Mouse (Mus musculus): ENCODE data around the gene Hnrnpl. TPM values are rescaled to one million over a fixed set of nuclear protein-coding genes. Genes with fewer than 3 reads are reported as not detected.

Hnrnpl gene
- polyA plus RNA-seq, 1 experiment from 2014 or later = 231 TPM

DNA sequence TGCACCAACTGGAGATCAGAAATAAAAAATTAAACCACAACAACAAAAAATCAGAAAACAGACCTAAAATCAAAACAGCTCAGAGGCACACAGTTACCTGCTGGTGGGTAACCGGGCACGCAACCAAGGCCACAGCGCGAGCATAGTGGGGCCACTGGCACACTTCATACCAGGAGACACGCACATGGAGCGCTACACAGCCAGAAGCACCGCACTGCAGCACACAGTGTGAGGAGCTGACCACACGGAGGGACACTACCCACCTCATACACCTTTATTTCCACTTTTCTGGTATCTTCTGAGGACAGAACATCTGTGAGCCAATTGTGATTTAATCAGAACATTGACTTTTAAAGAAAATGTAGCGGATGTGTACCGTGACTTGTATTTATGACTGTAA lies 8.6 kb downstream of the Hnrnpl start:
- WGBS = 91% methylated on average over 10 of the region's 10 CpGs
- ATAC-seq (replicated peaks) = no peak
- Histone ChIP-seq H3K27me3 (no peaks in the 10 kb centered on the region), H3K27ac (replicated peaks) (no peak overlapping the region), H3K9me3 (no peaks in the 10 kb centered on the region), H3K9ac (replicated peaks) (no peak overlapping the region; the same call in 1 of the 2 replicates), H3K36me3 (peaks cover 93% of the 10 kb centered on the region), H3K4me3 (no peak overlapping the region), H3K4me1 (peaks cover 45% of the 10 kb centered on the region), H3K4me2 (replicated peaks) (no peak overlapping the region)

DNA sequence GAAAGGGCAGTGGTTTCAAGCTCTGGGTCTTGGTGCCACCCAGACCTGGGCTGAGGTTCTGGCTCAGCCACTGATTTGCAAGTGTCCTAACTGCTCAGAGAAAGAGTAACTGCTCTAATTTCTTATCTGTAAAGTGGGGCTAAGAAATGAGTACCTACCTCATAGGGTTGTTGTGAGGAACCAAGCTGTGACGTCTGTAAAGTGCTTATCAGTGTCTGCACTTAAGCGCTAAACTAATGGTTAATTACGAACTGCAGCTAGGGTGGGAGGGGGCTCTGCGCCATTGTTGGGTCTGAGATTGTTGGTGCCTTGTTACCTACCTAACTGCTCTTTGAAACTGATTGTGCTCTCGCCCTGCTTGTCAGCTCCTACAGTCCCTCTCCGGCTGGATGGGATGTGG lies 9.2 kb downstream of the Hnrnpl start:
- Histone ChIP-seq H3K36me3 (peaks cover 97% of the 10 kb centered on the region), H3K4me2 (replicated peaks) (no peak overlapping the region), H3K4me1 (peaks cover 39% of the 10 kb centered on the region), H3K4me3 (no peak overlapping the region), H3K27ac (replicated peaks) (no peak overlapping the region), H3K9me3 (no peaks in the 10 kb centered on the region), H3K9ac (replicated peaks) (peak overlapping the region; percentile 12; the same call in 1 of the 2 replicates), H3K27me3 (no peaks in the 10 kb centered on the region)
- 55% methylated on average over 6 of the region's 6 CpGs for WGBS
- ATAC-seq (replicated peaks) = no peak

DNA sequence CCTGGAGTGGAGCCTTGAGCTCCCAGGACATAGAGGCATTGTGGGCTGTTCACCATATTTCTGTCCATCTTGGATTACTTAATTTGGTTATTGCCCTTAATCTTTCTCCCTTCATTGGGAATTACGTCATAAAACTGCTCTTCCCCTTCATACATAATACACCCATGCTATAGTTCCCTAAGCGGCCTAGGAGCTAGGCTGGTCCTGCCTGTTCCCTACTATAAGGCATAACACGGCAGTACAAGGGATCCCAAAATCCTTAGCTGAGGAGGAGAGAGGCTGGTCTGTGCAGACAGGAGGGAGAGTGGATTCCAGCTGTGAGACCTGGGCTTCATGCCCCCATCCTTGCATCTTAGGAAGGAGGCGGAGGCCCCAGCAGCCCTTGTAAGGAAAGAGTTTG lies 9.6 kb downstream of the Hnrnpl start:
- H3K4me2 ChIP-seq (replicated peaks) = no peak overlapping the region
- peaks cover 97% of the 10 kb centered on the region for H3K36me3 ChIP-seq
- H3K27me3 ChIP-seq = no peaks in the 10 kb centered on the region
- no peak for ATAC-seq (replicated peaks)
- H3K9ac ChIP-seq (replicated peaks) = 0 out of 2 replicates have a peak overlapping the region, but pooled peaks have one; percentile 12
- H3K4me1 ChIP-seq = peaks cover 35% of the 10 kb centered on the region
- no peaks in the 10 kb centered on the region for H3K9me3 ChIP-seq
- H3K4me3 ChIP-seq = no peak overlapping the region
- H3K27ac ChIP-seq (replicated peaks) = no peak overlapping the region
- WGBS = 85% methylated on average over 4 of the region's 4 CpGs

DNA sequence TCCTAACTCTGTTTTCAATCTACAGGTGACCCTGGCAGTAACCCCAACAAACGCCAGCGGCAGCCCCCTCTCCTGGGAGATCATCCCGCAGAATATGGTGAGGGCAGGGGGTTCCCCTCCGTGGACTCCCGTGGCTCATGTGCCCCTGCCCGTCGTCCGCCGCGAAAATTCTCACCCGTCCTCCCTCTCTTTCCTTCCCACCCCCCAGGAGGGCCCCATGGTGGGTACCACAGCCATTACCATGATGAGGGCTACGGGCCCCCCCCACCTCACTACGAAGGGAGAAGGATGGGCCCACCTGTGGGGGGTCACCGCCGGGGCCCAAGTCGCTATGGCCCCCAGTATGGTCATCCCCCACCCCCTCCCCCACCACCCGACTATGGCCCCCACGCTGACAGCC lies 10.1 kb downstream of the Hnrnpl start:
- no peak overlapping the region for H3K27ac ChIP-seq (replicated peaks)
- peaks cover 30% of the 10 kb centered on the region for H3K4me1 ChIP-seq
- H3K4me2 ChIP-seq (replicated peaks) = no peak overlapping the region
- peaks cover 93% of the 10 kb centered on the region for H3K36me3 ChIP-seq
- H3K4me3 ChIP-seq = no peak overlapping the region
- H3K27me3 ChIP-seq = no peaks in the 10 kb centered on the region
- no peak for ATAC-seq (replicated peaks)
- WGBS = 84% methylated on average over 18 of the region's 18 CpGs
- H3K9me3 ChIP-seq = no peaks in the 10 kb centered on the region
- H3K9ac ChIP-seq (replicated peaks) = no peak overlapping the region

DNA sequence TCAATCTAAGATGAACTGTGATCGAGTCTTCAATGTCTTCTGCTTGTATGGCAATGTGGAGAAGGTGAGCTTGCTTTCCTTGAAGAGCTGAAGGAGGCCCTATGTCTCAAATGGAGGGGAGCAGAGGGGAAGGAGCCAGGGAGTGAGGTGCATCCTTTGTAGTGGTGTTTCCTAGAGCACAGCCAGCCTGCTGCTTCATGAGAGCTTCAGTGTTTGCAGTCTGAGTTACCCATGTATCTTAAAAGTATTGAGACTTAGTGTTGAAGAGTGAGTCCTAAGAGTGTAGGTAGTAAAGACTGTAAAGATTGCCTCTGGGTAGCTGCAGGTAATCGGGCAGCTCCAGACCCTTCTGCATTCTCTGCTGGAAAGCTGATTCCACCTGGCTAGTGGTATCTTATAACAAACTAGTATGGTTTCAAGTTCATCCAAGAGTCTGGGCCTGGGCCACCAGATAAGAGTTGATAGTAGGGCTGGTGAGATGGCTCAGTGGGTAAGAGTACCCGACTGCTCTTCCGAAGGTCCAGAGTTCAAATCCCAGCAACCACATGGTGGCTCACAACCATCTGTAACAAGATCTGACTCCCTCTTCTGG lies 10.6 kb downstream of the Hnrnpl start:
- Histone ChIP-seq H3K9me3 (no peaks in the 10 kb centered on the region), H3K36me3 (peaks cover 88% of the 10 kb centered on the region), H3K27ac (replicated peaks) (no peak overlapping the region), H3K4me3 (no peak overlapping the region), H3K4me2 (replicated peaks) (no peak overlapping the region), H3K9ac (replicated peaks) (no peak overlapping the region), H3K4me1 (peaks cover 25% of the 10 kb centered on the region), H3K27me3 (no peaks in the 10 kb centered on the region)
- ATAC-seq (replicated peaks) = no peak
- 83% methylated on average over 4 of the region's 4 CpGs for WGBS

DNA sequence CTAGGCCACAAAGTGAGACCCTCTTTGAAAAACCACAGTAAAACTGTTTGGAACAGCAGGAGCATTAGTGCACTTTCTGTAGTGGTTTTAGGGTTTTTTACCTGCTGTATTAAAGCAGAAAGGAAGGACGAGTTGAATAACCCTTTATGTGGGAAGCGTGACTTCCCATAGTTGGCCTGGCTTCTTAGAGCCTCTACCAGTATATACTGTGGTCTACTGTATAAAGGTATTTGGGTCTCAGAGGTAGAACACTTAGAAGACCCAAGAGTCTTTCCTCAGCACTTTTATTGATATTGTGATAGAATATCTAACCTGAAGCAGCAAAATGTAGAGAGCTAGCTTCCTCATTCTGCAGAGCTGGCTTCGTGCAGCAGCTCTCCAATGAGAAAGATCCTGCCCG lies 11.2 kb downstream of the Hnrnpl start:
- no peaks in the 10 kb centered on the region for H3K9me3 ChIP-seq
- peaks cover 82% of the 10 kb centered on the region for H3K36me3 ChIP-seq
- no peak overlapping the region for H3K4me3 ChIP-seq
- WGBS = 89% methylated on average over 4 of the region's 4 CpGs
- no peak overlapping the region for H3K9ac ChIP-seq (replicated peaks)
- no peak overlapping the region for H3K27ac ChIP-seq (replicated peaks)
- peaks cover 25% of the 10 kb centered on the region for H3K4me1 ChIP-seq
- H3K27me3 ChIP-seq = no peaks in the 10 kb centered on the region
- no peak overlapping the region for H3K4me2 ChIP-seq (replicated peaks)
- ATAC-seq (replicated peaks) = no peak

DNA sequence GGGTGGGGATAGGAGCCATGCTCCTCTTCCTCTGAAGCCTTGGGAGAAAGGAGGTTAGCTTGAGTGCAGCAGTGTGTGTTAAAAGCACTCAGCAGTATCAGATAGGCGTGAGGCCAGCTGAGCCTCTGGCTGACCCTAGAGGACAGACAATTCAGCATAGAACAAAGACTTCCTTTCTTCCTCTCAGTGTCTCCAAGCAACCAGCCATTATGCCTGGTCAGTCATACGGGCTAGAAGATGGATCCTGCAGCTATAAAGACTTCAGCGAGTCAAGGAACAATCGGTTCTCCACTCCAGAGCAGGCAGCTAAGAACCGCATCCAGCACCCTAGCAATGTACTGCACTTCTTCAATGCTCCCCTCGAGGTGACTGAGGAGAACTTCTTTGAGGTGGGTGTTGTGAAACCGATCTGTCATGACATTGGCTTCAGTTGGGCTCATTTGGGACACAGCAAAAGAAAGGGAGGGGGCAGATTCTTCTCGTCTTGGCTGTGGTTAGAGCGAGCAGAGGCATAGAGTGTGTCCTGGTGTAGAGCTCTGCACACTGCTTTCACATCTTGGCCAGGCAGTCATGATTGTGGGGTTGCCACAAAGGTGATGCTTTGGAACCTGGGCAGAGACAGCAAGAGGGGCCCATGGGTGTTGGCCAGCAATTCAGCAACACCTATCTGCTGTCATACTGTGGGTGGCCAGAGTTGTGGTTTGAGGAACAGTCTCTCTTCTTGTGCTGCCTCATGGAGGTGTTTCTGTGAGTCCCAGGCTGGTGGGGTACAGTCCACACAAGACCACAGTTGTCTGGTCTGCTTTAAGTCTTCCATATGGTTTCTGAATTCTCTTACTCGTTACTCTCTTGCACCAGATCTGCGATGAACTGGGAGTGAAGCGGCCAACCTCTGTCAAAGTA lies 12.3 kb downstream of the Hnrnpl start:
- no peak for ATAC-seq (replicated peaks)
- Histone ChIP-seq H3K9ac (replicated peaks) (no peak overlapping the region), H3K27ac (replicated peaks) (no peak overlapping the region), H3K4me3 (no peak overlapping the region), H3K4me1 (peaks cover 29% of the 10 kb centered on the region), H3K9me3 (no peaks in the 10 kb centered on the region), H3K27me3 (no peaks in the 10 kb centered on the region), H3K4me2 (replicated peaks) (no peak overlapping the region), H3K36me3 (peaks cover 72% of the 10 kb centered on the region)
- 45% methylated on average over 12 of the region's 12 CpGs for WGBS

DNA sequence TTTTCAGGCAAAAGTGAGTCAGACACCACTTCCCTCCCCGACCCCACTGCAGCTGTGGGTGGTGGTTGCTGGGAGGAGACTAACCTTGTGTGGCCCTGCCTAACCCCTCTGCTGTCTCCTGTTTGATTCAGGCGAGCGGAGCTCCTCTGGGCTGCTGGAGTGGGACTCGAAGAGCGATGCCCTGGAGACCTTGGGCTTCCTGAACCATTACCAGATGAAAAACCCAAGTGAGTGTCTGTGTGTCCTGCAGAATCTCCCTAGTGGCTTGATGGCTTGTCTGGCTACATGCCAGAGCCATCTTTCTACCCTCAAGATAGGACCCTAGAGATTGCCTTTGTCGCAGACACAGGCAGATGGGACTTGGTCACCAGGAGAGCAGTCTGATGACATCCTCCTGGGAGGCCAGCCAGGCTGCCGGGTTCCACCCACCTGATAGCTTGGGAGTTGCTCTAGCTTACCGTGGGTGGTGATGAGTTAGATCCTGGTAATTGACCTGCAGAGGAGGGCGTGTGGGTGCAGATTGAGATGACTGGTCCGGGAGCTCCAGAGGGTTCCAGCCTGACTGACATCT lies 13.0 kb downstream of the Hnrnpl start:
- no peak overlapping the region for H3K9ac ChIP-seq (replicated peaks)
- peaks cover 64% of the 10 kb centered on the region for H3K36me3 ChIP-seq
- H3K27ac ChIP-seq (replicated peaks) = peak overlapping the region; percentile 13
- no peak overlapping the region for H3K4me3 ChIP-seq
- H3K27me3 ChIP-seq = no peaks in the 10 kb centered on the region
- no peak for ATAC-seq (replicated peaks)
- no peak overlapping the region for H3K4me2 ChIP-seq (replicated peaks)
- H3K9me3 ChIP-seq = no peaks in the 10 kb centered on the region
- 68% methylated on average over 10 of the region's 10 CpGs for WGBS
- peaks cover 32% of the 10 kb centered on the region for H3K4me1 ChIP-seq

DNA sequence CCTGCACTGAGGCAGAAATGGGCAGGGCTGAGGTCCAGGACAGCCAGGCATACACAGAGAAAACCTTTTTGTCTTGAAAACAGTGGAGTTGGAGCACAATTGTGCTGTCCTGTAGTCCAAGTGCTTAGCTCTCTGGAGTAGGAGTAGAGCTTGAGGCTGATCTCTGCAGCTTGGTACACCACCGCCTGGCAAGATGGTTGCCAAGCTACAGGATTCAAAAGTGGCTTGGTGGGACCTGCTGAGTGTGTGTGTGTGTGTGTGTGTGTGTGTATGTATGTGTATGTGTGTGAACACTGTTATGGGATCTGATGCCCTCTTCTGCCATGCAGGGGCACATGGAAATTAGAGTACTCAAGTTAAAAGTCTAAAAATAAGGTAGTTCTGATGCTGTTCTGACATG lies 14.2 kb downstream of the Hnrnpl start:
- H3K36me3 ChIP-seq = peaks cover 52% of the 10 kb centered on the region

DNA sequence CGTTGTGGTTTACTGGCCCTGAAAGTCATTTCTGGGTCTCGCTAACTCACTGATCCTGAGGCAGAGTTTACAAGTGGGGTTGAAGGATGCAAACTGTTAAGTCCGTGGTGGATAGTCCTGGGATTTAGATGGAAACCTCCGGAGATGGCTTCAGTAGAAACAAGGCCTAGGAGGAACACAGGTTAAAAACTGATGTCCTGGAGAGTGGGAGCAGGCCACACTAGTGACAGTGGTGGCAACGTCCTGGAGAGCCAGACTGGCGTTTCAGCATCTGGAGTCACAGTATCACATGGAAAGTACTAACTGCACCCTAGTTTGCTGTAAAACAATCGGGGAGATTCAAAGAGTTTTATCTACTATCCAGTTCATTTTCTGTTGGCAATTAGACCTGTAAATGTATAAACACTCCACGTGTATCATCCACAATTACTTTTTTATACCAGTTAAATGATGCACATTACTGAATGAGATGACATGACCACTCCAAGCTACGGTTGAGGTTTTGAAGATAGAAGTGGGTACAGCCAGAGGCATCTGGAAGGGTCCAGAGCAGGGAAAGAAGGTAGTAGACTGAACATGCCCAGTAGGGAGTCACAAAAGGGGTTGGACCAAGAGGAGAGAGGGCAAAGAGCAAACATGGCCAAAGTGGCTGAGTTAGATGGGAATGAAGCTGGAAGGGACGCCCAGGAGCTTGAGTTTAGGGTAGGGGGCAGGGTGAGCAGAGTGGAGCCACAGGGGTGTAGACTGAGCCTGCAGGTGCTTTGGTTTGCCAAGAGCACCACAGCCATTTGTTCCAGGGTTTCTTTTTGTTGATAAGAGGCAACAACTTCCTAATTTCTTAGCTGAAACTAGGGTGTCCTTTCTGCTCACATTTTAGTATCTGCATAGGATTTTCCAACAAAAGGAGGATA lies 14.9 kb downstream of the Hnrnpl start:
- 55% methylated on average over 10 of the region's 10 CpGs for WGBS

More for the DNA sequence above, 14.2 kb downstream of the Hnrnpl start:
- no peak for ATAC-seq (replicated peaks)
- 55% methylated on average over 1 of the region's 1 CpGs for WGBS
- Histone ChIP-seq H3K27me3 (no peaks in the 10 kb centered on the region), H3K4me3 (no peak overlapping the region), H3K9ac (replicated peaks) (no peak overlapping the region), H3K27ac (replicated peaks) (no peak overlapping the region), H3K4me1 (peaks cover 21% of the 10 kb centered on the region), H3K9me3 (no peaks in the 10 kb centered on the region), H3K4me2 (replicated peaks) (no peak overlapping the region)

DNA sequence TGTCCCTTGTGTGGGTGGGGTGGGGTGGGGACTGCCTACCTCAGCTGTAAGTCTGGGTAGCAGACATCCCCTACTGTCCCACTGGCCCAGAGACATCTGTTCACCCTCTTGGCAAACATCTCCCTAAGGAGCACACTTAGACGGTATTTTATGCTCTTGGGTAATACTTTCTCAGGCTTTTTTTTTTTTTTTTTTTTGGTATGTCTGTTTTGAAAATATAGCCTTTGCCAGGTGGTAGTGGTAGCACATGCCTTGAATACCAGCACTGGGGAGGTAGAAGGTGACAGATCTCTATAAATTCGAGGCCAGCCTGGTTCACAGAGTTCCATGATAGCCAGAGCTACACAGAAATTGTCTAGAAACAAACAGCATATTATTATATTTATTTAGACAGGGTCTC lies 15.6 kb downstream of the Hnrnpl start:
- ATAC-seq (replicated peaks) = no peak
- H3K9me3 ChIP-seq = no peaks in the 10 kb centered on the region
- H3K4me2 ChIP-seq (replicated peaks) = no peak overlapping the region
- H3K27ac ChIP-seq (replicated peaks) = 0 out of 2 replicates have a peak overlapping the region, but pooled peaks have one; percentile 67
- peaks cover 38% of the 10 kb centered on the region for H3K36me3 ChIP-seq
- H3K27me3 ChIP-seq = no peaks in the 10 kb centered on the region
- no peak overlapping the region for H3K4me3 ChIP-seq
- peaks cover 12% of the 10 kb centered on the region for H3K4me1 ChIP-seq
- 57% methylated on average over 2 of the region's 2 CpGs for WGBS
- no peak overlapping the region for H3K9ac ChIP-seq (replicated peaks)

More for the DNA sequence above, 14.9 kb downstream of the Hnrnpl start:
- H3K4me2 ChIP-seq (replicated peaks) = no peak overlapping the region
- no peaks in the 10 kb centered on the region for H3K27me3 ChIP-seq
- no peak overlapping the region for H3K4me3 ChIP-seq
- H3K9ac ChIP-seq (replicated peaks) = no peak overlapping the region
- H3K4me1 ChIP-seq = peaks cover 15% of the 10 kb centered on the region
- H3K27ac ChIP-seq (replicated peaks) = 0 out of 2 replicates have a peak overlapping the region, but pooled peaks have one; percentile 9
- no peak for ATAC-seq (replicated peaks)
- no peaks in the 10 kb centered on the region for H3K9me3 ChIP-seq
- peaks cover 45% of the 10 kb centered on the region for H3K36me3 ChIP-seq
